Mouse (Mus musculus) E14TG2a.4 (cell line): ENCODE data around the gene Mapkbp1.

Experiments used
- H3K27me3 ChIP-seq: 2 replicates; pipeline ENCODE4 v1.6.1; 2014; ENCODE audit warnings: low read length, control low read depth; ENCODE audit not compliant: insufficient read depth
- H3K36me3 ChIP-seq: 2 replicates; pipeline ENCODE4 v1.6.1; 2014; ENCODE audit warnings: low read length, control low read depth; ENCODE audit not compliant: insufficient read depth
- H3K4me1 ChIP-seq: replicated peaks from 2 replicates; pipeline ENCODE4 v1.6.1; 2014; ENCODE audit warnings: low read depth, low read length, control low read depth
- H3K4me3 ChIP-seq: replicated peaks from 2 replicates; pipeline ENCODE4 v1.5.1; 2014; ENCODE audit warnings: mild to moderate bottlenecking, low read length
- H3K9me3 ChIP-seq: 2 replicates; pipeline ENCODE4 v1.6.1; 2014; ENCODE audit warnings: low read length, control low read depth
- CTCF ChIP-seq: conservative IDR thresholded peaks from 2 replicates; pipeline ENCODE4 v1.5.1; 2014; ENCODE audit warnings: low read length
- NANOG ChIP-seq: IDR thresholded peaks from 2 replicates; pipeline ENCODE4 v1.6.1; 2014; ENCODE audit warnings: borderline replicate concordance, low read length, mixed read lengths
- POU5F1 ChIP-seq: IDR thresholded peaks from 2 replicates; pipeline ENCODE4 v1.6.1; 2014; ENCODE audit warnings: low read length, borderline replicate concordance

Gene Mapkbp1

DNA sequence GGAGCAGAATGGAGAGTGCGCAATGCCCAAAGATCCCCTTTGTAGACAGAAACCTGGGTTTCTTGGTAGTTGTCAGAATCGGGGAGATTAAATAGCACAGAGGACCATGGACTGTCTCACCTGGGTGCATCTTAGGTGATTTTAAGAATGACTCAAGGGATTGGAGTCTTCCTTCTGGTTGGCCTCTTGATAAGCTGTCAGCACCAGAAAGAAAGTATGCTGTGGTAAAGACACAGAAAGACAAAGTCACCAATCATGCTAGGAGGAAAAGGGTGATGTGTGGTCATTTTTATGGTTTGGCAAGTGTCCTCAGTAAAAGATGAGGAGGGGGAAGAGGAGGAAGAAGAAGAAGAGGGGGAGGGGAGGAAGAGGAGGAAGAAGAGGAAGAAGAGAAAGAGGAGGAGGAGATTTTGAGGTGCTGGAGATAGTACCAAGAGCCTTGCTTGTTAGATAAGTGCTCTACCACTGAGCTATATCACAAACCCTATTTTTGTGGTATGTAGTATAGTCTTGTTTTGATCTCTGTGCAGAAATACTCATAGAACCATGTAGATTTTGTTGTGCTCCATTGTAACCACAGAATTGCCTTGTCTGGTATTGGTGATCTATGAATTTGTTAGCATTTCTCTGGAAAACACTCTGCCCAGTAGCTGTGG lies 41.5 kb downstream of the Mapkbp1 start:
- peaks cover 13% of the 10 kb centered on the region for H3K4me1 ChIP-seq
- H3K36me3 ChIP-seq, result peaks cover 40% of the 10 kb centered on the region
- TF ChIP-seq POU5F1 (no peak), NANOG (no peak), CTCF (no peak)
- no peaks in the 10 kb centered on the region for H3K27me3 ChIP-seq
- no peaks in the 10 kb centered on the region for H3K9me3 ChIP-seq
- H3K4me3 ChIP-seq, result no peak overlapping the region

DNA sequence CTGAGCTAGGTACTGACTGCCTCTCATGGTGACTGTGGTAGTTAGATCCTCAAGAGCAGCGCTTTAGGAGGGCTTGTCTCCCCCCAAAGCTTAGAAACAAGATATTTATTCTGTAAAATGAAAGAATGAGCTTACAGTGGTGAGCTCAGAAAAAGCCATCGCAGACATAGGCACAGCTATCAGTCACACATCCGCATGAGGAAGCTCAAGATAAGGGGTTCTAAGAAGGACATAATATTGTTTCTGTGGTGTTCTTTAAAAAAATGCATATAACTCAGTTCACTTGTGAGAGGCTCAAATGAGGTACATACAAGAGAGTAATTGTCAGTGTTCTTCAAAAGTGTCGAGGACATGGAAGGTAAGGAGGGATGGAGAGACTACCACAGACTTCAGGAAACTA lies 43.4 kb downstream of the Mapkbp1 start:
- Histone ChIP-seq H3K4me3 (no peak overlapping the region), H3K27me3 (no peaks in the 10 kb centered on the region), H3K36me3 (peaks cover 55% of the 10 kb centered on the region), H3K9me3 (no peaks in the 10 kb centered on the region), H3K4me1 (peaks cover 16% of the 10 kb centered on the region)
- TF ChIP-seq NANOG (no peak), CTCF (no peak)

DNA sequence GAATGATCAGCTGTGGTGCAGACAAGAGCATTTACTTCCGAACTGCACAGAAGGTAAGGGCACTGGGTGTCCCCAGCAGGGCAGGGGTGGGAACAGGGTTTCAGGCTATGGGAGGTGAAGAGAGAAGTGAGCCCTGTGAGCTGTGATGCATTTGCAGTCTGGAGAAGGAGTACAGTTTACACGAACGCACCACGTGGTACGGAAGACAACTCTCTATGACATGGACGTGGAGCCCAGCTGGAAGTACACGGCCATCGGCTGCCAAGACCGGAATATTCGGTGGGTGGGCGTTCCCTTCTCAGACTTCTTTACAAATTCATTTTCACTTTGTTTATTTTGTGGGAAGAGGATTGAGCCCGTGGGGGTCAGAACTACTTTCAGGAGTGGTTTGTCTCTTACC lies 45.1 kb downstream of the Mapkbp1 start:
- Histone ChIP-seq H3K36me3 (peaks cover 71% of the 10 kb centered on the region), H3K9me3 (no peaks in the 10 kb centered on the region), H3K4me3 (no peak overlapping the region), H3K4me1 (peaks cover 16% of the 10 kb centered on the region), H3K27me3 (no peaks in the 10 kb centered on the region)
- TF ChIP-seq CTCF (no peak), POU5F1 (no peak)

DNA sequence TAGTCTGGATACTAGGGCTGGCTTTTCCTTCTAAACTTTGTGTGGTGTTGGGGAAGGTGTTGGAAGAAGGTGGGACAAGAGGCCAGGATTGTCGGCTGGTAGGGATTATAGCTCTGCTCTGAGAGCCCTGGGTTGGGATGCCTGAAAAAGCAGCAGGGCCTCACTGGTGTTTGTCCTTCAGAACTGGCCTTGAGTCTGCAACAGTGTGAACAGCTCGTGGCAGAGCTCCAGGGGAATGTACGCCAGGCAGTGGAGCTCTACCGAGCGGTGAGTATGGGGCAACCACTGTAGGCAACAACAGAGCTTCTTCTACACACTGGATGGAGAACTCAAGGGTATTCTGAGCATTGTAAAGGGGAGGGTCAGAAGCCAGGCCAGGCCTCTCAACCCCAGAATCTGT lies 51.8 kb downstream of the Mapkbp1 start:
- no peaks in the 10 kb centered on the region for H3K27me3 ChIP-seq
- H3K4me3 ChIP-seq, result no peak overlapping the region
- H3K9me3 ChIP-seq, result no peaks in the 10 kb centered on the region
- H3K4me1 ChIP-seq, result peaks cover 20% of the 10 kb centered on the region
- TF ChIP-seq POU5F1 (no peak), NANOG (no peak), CTCF (no peak)
- peaks cover 48% of the 10 kb centered on the region for H3K36me3 ChIP-seq

DNA sequence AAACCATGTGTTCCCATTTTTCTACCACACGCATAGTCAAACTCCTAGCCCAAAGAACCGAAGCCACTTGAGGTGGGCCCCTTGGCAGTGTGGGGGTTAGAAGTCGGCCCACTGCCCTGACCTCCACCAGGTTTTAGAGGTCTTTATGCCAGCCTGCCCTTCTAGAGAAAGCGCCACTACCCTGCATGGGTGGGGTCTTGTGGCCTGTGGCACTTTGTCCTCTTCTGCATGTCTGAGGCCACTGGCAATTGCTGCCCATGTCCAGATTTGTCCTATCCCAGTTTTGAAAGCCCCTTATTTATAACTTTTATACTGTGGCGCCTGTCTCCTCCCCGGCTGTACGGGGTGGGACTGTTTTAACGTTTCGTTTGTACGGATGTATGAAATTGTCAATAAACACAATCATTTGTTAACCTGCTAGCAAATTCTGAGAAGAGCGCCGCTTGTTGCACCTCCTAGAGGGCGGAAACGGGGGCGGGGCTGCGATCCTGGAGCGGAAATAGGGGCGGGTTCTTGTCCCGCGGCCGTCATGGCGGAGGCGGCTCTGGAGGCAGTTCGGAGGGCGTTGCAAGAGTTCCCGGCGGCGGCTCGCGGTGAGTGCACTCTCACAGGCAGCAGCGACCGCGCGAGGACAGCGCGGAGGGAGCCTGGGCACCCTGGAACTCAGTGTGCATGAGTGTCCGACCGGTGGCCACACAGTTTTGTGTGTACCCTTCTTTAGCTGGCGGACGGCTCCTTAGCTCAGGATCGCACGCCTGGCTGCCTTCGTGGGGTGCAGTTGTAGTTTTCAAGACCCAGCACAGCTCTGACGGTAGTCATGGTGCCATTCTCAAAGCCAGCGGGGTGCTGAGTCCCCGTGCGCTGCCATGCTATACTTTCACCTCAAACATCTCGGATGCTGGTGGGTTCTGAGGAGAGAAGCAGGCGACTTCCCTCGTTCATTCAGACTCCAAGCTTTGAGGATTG lies 54.8 kb downstream of the Mapkbp1 start, which contains the start of the genes Jmjd7 and Gm28042:
TSS of gene Jmjd7 (plus strand) at position 500 of the 966 bp plus-strand sequence.
TSS of gene Gm28042 (plus strand) at position 510 of the 966 bp plus-strand sequence.
- Histone ChIP-seq H3K36me3 (peaks cover 51% of the 10 kb centered on the region), H3K9me3 (no peaks in the 10 kb centered on the region), H3K4me3 (peak within 1 kb of the TSS; percentile 87), H3K27me3 (no peaks in the 10 kb centered on the region), H3K4me1 (peaks cover 37% of the 10 kb centered on the region)
- TF ChIP-seq NANOG, result no peak
- no peak for TF ChIP-seq POU5F1
- no peak for TF ChIP-seq CTCF

DNA sequence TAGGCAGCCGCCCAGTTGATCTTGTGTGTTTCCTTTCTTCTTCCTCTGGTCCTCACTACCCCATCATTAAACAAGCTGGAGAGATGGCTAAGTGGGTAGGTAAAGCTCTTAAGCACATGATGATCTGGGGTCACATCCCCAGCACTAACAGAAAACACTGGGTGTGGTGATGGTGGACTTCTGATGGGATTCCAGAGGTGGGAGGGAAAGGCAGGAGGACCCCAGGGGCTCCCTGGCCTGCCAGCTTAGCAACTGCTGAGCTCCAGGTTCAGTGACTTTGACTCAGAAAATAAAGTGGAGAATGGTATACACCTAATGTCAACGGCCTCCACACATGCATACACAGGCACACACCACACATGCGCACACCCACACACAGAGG lies 55.4 kb downstream of the Mapkbp1 start:
- TF ChIP-seq NANOG (no peak), CTCF (no peak), POU5F1 (no peak)
- peak overlapping the region; percentile 87 for H3K4me3 ChIP-seq
- H3K36me3 ChIP-seq, result peaks cover 51% of the 10 kb centered on the region
- peaks cover 44% of the 10 kb centered on the region for H3K4me1 ChIP-seq
- no peaks in the 10 kb centered on the region for H3K27me3 ChIP-seq
- H3K9me3 ChIP-seq, result no peaks in the 10 kb centered on the region

- H3K4me1 ChIP-seq, result peaks cover 48% of the 10 kb centered on the region
- no peak for TF ChIP-seq CTCF
- no peak for TF ChIP-seq POU5F1
- no peak for TF ChIP-seq NANOG
- no peaks in the 10 kb centered on the region for H3K27me3 ChIP-seq
- no peaks in the 10 kb centered on the region for H3K9me3 ChIP-seq
- H3K36me3 ChIP-seq, result peaks cover 61% of the 10 kb centered on the region
- peak overlapping the region; percentile 32 for H3K4me3 ChIP-seq
These were observed 57.9 kb downstream of the Mapkbp1 start for GRCm38 (mm10) chr2:120030380-120030779.

GRCm38 (mm10) chr2:120032726-120033467 lies 60.4 kb downstream of the Mapkbp1 start, which contains the start of gene Pla2g4b:
Gene Pla2g4b (plus strand): TSS chr2:120033417.
- Histone ChIP-seq H3K27me3 (no peaks in the 10 kb centered on the region), H3K4me3 (no peak within 1 kb of the TSS), H3K4me1 (peaks cover 58% of the 10 kb centered on the region), H3K9me3 (no peaks in the 10 kb centered on the region), H3K36me3 (peaks cover 83% of the 10 kb centered on the region)
- TF ChIP-seq CTCF (no peak), POU5F1 (no peak), NANOG (no peak)
